Mouse (Mus musculus) spleen, adult 2 months (tissue): ENCODE data around the gene Dock9.

Source experiments
- CTCF ChIP-seq: fragments of 200-500 bp; IDR thresholded peaks from 2 replicates; pipeline ENCODE4 v1.5.1; 2011; ENCODE audit warnings: mild to moderate bottlenecking, inconsistent platforms; ENCODE audit not compliant: insufficient read depth, insufficient read length, insufficient replicate concordance; ENCODE audit errors: extremely low read depth
- POLR2A ChIP-seq: fragments of 200-500 bp; IDR thresholded peaks from 2 replicates; pipeline ENCODE4 v1.6.1; 2011; ENCODE audit warnings: low read depth, low read length, inconsistent platforms

- no peak for TF ChIP-seq POLR2A
- TF ChIP-seq CTCF, result no peak
These were observed 153.3 kb downstream of the Dock9 start for GRCm38 (mm10) chr14:121644302-121644701.
